Mouse (Mus musculus) heart, embryonic 10.5 days (tissue): ENCODE data around the gene Efcab3. TPM values are rescaled to one million over a fixed set of nuclear protein-coding genes. Genes with fewer than 3 reads are reported as not detected.
"Not testable (repeated sequence)": the region's sequence is repeated elsewhere in the genome, so short reads cannot be mapped to it uniquely, and the experiment has no call there.

ENCODE experiments used
- DNase-seq: peaks from one replicate; pipeline ENCODE4 v3.0.0-alpha.2; 2017; ENCODE audit warnings: low spot score
- H3K27ac ChIP-seq: fragments of 300-500 bp; sonication (generic); 2 replicates; pipeline ENCODE4 v1.5.1; 2016; ENCODE audit warnings: mild to moderate bottlenecking
- H3K27me3 ChIP-seq: fragments of 300-500 bp; sonication (generic); 2 replicates; pipeline ENCODE4 v1.6.1; 2016; ENCODE audit warnings: mild to moderate bottlenecking; ENCODE audit not compliant: poor library complexity, insufficient read depth, severe bottlenecking
- H3K36me3 ChIP-seq: fragments of 300-500 bp; sonication (generic); 2 replicates; pipeline ENCODE4 v1.6.1; 2016; ENCODE audit warnings: mild to moderate bottlenecking, moderate library complexity
- H3K4me1 ChIP-seq: fragments of 300-500 bp; sonication (generic); 2 replicates; pipeline ENCODE4 v1.6.1; 2016; ENCODE audit warnings: mild to moderate bottlenecking
- H3K4me3 ChIP-seq: fragments of 300-500 bp; sonication (generic); 2 replicates; pipeline ENCODE4 v1.5.1; 2016; ENCODE audit warnings: mild to moderate bottlenecking, moderate library complexity
- H3K9me3 ChIP-seq: fragments of 300-500 bp; sonication (generic); 2 replicates; pipeline ENCODE4 v1.6.1; 2016; ENCODE audit warnings: mild to moderate bottlenecking, moderate library complexity
- WGBS: fragments of 180-500 bp; shearing (Covaris S2); methylation state at CpG from one replicate; pipeline ENCODE4 v1.1.7; 2016; 5-methylcytosine and 5-hydroxymethylcytosine counted together
- polyA plus RNA-seq: library from polyadenylated mRNA; unstranded; fragments of >200 nt; fragmentation: Nextera tagmentation; extraction: Ambion mirVana; gene quantifications from 2 replicates; pipeline ENCODE4 v1.2.1, GENCODE M21; 2016

The Efcab3 gene
- polyA plus RNA-seq, 1 experiment from 2014 or later, result not detected

DNA sequence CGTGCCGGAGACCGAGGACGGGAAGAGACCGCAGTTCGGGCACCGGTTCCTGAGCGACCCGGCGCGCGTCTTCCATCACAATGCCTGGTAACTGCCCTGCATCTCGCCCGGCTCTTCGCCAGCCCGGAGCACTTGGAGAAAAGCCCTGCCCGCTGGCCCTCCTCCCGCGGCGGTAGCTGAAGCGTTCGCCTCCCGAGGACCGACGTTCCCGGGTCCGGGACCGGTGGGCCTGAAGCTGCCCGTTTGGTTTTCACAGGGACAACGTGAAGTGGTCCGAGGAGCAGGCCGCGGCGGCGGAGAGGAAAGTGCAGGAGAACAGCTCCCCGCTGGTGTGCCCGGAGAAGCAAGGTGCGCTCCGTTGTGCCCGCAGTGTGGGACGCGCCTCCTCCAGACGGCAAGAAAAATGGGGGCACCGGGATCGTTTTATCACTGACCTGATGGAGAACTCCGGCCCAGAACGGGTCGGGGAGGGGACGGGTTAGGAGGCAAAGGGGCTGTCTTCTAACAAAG, 63.2 kb downstream of the Efcab3 start:
- WGBS, result under 1% methylated on average over 49 of the region's 49 CpGs
- H3K36me3 ChIP-seq, result peaks cover 29% of the 10 kb centered on the region
- no peaks in the 10 kb centered on the region for H3K9me3 ChIP-seq
- no peak for DNase-seq
- H3K4me3 ChIP-seq, result peak overlapping the region; percentile 89
- H3K4me1 ChIP-seq, result peaks cover 10% of the 10 kb centered on the region
- no peaks in the 10 kb centered on the region for H3K27me3 ChIP-seq
- peak overlapping the region; percentile 87 for H3K27ac ChIP-seq

DNA sequence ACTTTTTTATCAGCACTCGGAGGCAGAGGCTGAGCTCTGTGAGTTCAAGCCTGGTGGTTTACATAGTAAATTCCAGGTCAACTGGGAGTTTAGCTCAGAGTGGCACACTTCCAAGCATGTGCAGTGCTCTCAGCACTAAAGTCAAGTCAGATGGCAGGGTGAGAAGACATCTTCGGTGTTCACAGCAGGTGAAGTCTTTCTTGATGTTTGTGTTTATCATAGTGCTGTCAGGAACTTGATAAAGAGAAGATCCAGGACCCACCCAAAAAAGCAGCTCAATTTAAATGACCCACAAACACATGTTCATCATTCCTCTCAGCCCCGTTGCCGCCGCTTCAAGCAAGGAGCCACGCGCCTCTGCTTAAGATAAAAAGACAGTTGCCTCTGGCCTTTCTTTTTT, 72.3 kb downstream of the Efcab3 start:
- H3K27ac ChIP-seq, result no peak overlapping the region
- DNase-seq, result no peak
- H3K4me1 ChIP-seq, result no peaks in the 10 kb centered on the region
- no peaks in the 10 kb centered on the region for H3K27me3 ChIP-seq
- 90% methylated on average over 7 of the region's 7 CpGs for WGBS
- H3K36me3 ChIP-seq, result peaks cover 98% of the 10 kb centered on the region
- no peaks in the 10 kb centered on the region for H3K9me3 ChIP-seq
- no peak overlapping the region for H3K4me3 ChIP-seq

DNA sequence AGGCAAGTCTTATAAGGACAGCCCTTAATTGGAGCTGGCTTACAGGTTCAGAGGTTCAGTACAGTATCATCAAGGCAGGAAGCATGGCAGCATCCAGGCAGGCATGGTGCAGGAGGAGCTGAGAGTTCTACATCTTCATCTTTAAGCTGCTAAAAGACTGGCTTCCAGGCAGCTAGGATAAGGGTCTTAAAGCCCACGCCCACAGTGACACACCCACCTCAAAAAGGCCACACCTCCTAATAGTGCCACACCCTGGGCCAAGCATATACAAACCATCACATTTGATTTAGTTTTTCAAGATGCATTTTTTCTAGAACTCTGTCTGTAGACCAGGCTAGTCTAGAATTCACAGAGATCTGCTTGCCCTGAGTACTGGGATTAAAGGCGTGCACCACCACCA, 73.9 kb downstream of the Efcab3 start:
- WGBS, result 88% methylated on average over 2 of the region's 2 CpGs
- H3K27me3 ChIP-seq, H3K27ac ChIP-seq, H3K4me3 ChIP-seq, H3K9me3 ChIP-seq, DNase-seq, H3K4me1 ChIP-seq: not testable (repeated sequence)
- H3K36me3 ChIP-seq, result peaks cover 90% of the 10 kb centered on the region

DNA sequence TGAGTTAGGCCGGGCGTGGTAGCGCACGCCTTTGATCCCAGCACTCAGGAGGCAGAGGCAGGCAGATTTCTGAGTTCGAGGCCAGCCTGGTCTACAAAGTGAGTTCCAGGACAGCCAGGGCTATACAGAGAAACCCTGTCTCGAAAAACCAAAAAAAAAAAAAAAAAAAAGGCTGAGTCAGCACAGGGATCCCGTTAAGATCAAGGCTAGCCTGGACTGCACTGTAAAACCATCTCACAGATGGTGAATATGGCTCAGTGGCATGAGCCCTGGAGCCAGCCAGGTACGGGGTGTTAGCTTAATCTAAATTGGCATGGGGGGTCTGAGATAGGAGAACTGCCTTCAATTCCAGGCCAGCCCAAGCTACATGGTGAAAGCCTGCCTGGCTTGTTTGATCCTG, 77.1 kb downstream of the Efcab3 start:
- 88% methylated on average over 8 of the region's 8 CpGs for WGBS
- H3K27me3 ChIP-seq, DNase-seq, H3K4me3 ChIP-seq, H3K9me3 ChIP-seq, H3K27ac ChIP-seq, H3K4me1 ChIP-seq: not testable (repeated sequence)
- H3K36me3 ChIP-seq, result peaks cover 57% of the 10 kb centered on the region

DNA sequence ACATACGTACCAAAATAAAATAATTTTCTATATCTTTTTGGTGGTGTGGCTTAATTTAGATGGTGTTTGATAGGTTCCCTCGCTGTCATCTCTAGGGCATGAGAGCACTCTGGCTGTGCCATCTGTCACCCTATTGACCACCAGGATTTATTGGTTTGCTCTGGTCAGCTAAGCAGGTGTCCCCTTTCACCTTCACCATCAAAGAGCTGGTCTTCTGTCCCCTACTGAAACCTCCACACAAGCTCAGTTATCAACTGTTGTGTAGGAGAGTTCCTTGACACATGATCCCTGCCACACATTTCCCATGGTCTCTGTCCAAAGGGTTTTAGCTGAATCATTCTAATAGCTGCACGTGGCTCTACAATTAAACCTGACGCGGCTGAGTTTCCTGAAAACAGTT, 77.7 kb downstream of the Efcab3 start:
- Histone ChIP-seq H3K27me3 (0 out of 2 replicates have a peak, but pooled peaks cover 6% of the 10 kb centered on the region), H3K27ac (no peak overlapping the region), H3K9me3 (no peaks in the 10 kb centered on the region), H3K4me1 (no peaks in the 10 kb centered on the region), H3K36me3 (peaks cover 51% of the 10 kb centered on the region), H3K4me3 (no peak overlapping the region)
- WGBS, result 91% methylated on average over 5 of the region's 5 CpGs
- no peak for DNase-seq

DNA sequence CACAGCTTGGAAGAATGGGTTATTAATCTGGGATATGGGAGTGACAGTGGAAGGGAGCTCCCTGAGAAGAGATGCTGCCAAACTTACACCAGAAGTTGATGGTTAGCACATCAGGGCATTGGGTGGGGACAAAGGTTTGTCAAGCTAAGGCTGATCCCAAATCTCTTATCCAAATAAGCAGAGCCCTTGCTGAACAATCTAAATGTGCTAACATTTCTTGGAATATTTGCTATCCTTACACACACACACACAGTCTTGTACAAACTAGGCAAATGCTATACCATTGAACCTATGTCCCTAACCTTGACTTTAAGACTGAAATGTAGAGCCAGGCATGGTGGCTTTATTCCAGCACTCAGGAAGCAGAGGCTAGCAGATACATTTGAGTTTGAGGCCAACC, 80.2 kb downstream of the Efcab3 start:
- Histone ChIP-seq H3K4me3 (no peak overlapping the region), H3K9me3 (no peaks in the 10 kb centered on the region), H3K27me3 (0 out of 2 replicates have a peak, but pooled peaks cover 8% of the 10 kb centered on the region), H3K4me1 (no peaks in the 10 kb centered on the region), H3K27ac (no peak overlapping the region), H3K36me3 (peaks cover 27% of the 10 kb centered on the region)
- no peak for DNase-seq

DNA sequence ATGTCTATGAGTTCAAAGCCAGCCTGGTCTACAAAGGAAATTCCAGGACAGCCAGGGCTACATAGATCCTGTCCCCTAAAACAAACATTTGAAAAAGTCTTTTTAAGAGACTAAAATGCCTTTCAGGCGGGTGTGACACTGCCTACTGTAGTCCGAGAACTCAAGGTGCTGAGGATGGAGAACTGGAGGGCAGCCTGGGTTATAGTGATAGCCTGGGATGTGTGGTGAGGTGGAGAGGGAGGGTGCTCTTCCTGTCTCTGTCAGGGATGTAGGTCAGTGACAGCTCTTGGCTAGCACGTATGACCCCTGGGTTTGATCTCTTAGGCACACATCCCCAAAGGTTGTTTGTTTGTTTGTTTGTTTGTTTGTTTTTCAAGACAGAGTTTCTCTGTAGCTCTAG, 80.7 kb downstream of the Efcab3 start:
- no peak overlapping the region for H3K4me3 ChIP-seq
- DNase-seq, result no peak
- 65% methylated on average over 3 of the region's 3 CpGs for WGBS
- H3K36me3 ChIP-seq, result peaks cover 21% of the 10 kb centered on the region
- no peak overlapping the region for H3K27ac ChIP-seq
- 0 out of 2 replicates have a peak, but pooled peaks cover 8% of the 10 kb centered on the region for H3K27me3 ChIP-seq
- no peaks in the 10 kb centered on the region for H3K4me1 ChIP-seq
- no peaks in the 10 kb centered on the region for H3K9me3 ChIP-seq

DNA sequence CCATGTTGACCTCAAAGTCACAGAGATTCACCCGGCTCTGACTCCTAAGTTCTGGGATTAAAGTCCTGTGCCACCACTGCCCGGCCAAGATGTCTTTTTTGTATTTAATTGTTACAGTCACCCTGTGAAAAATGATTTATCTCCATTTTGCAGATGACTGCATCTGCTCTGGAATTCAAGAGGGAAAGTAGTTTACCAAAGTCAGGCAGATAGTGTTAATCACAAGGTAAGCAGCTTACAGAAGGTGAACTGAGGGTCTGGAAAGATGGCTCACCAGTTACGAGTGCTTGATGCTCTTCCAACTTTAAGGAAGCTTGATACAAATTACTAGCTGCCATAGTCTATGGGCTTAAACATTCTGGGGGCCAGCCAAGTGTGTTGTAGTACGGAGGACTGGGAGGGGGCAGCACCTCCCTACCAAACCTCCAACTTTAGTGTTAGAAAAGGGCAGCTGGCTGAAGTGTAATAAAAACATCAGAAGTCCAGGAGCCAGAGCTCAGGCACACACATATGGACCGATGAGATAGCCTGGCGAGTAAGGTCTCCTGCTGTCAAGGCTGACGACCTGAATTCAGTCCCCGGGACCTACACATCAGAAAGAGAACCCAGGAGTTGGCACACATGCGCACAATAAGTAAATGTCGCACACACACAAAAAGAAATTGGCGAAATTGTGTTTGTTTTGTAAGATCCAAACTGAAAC, 81.3 kb downstream of the Efcab3 start:
- H3K27ac ChIP-seq, result no peak overlapping the region
- no peaks in the 10 kb centered on the region for H3K9me3 ChIP-seq
- DNase-seq, result no peak
- no peaks in the 10 kb centered on the region for H3K4me1 ChIP-seq
- no peak overlapping the region for H3K4me3 ChIP-seq
- H3K36me3 ChIP-seq, result peaks cover 16% of the 10 kb centered on the region
- 0 out of 2 replicates have a peak, but pooled peaks cover 8% of the 10 kb centered on the region for H3K27me3 ChIP-seq
- 79% methylated on average over 11 of the region's 11 CpGs for WGBS

DNA sequence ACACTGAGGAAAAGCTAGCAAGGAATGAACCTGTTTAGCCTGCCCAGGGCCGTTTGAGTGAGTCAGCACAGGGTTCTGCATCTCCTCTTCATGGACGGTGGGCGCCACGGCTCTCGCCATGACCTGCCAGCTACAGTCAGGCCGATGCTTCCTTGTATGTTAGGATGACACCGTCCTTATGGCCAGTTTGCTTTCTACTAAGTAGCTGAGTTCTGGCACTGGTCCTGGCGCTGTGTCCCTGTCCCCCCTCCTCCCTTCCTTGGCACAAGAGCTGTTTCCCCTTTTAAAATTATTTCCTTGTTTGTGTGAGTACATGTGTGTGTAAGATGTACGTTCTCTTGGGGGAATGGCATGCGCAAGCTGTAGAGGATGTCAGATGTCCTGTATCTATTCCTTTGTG, 81.8 kb downstream of the Efcab3 start:
- no peak for DNase-seq
- WGBS, result 84% methylated on average over 10 of the region's 10 CpGs
- no peak overlapping the region for H3K27ac ChIP-seq

DNA sequence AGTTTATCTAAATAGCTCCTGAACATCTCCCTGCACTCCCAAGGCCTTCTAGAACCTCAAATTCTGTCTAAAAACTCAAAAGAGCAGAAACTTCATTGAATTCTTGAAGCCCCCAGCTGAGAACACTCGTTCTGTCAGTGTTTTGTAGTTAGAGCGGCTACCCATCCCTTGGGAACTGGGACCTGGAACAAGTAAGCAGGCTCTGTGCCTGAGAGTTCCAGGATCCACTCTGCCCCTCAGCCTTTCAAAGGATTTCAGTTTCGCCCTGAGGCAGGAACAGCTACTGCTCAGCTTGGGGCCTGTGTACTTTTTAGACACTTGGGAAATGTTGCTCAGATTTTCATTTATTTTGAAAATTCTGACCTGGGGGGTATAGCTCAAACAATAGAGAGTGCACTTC, 83.2 kb downstream of the Efcab3 start, which contains the start of gene Gm10842:
Gm10842 (plus strand) TSS at position 301 of the 400 bp plus-strand sequence.
- no peaks in the 10 kb centered on the region for H3K9me3 ChIP-seq
- 67% methylated on average over 3 of the region's 3 CpGs for WGBS

More for the DNA sequence above, 81.8 kb downstream of the Efcab3 start:
- Histone ChIP-seq H3K4me1 (no peaks in the 10 kb centered on the region), H3K9me3 (no peaks in the 10 kb centered on the region), H3K36me3 (peaks cover 10% of the 10 kb centered on the region), H3K27me3 (0 out of 2 replicates have a peak, but pooled peaks cover 8% of the 10 kb centered on the region), H3K4me3 (no peak overlapping the region)

DNA sequence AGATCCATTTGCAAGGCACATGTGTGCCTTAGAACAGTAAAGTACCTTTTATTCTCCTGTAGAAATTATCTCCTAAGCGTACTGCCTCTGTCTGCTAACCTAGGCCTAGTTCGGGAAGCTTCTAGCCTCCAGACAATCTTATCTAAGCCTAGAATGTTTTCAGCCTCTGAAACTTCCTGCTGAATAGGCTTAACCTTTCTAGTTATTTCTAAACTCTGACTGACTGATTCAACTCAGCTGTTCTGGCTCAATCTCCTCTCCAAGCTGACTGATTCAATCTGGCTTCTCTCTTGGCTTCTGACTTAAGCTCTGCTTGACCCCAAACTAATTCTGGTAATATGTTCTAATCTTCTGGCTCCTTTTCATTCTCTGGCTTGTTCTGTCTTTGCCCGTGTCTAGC, 86.0 kb downstream of the Efcab3 start:
- Histone ChIP-seq H3K4me3 (no peak overlapping the region), H3K27ac (no peak overlapping the region), H3K9me3 (no peaks in the 10 kb centered on the region), H3K36me3 (no peaks in the 10 kb centered on the region), H3K27me3 (0 out of 2 replicates have a peak, but pooled peaks cover 8% of the 10 kb centered on the region), H3K4me1 (peaks cover 29% of the 10 kb centered on the region)
- WGBS, result 56% methylated on average over 3 of the region's 3 CpGs
- no peak for DNase-seq

More for the DNA sequence above, 83.2 kb downstream of the Efcab3 start, which contains the start of gene Gm10842:
- Histone ChIP-seq H3K4me1 (peaks cover 6% of the 10 kb centered on the region), H3K27me3 (0 out of 2 replicates have a peak, but pooled peaks cover 8% of the 10 kb centered on the region), H3K4me3 (no peak within 1 kb of the TSS), H3K27ac (no peak within 1 kb of the TSS), H3K36me3 (no peaks in the 10 kb centered on the region)
- DNase-seq, result no peak

DNA sequence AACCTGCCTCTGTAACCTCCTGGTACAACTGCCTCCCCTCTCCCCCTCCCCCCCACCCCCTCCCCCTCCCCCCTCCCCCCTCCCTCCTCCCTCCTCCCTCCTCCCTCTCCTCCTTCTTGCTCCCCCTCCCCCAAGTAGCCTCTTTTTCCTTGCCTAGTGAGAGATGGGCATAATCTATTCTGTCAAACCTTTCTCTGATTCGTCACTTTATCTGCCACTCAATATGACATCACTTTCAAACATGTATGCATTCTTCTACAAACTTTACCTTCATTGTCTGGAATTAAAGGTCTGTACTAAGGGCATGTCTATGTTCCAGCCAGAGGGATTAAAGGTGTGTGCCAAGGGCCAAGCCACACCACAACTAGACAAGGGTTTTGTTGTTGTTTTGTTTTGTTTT, 86.4 kb downstream of the Efcab3 start:
- Histone ChIP-seq H3K9me3 (no peaks in the 10 kb centered on the region), H3K27ac (no peak overlapping the region), H3K4me3 (no peak overlapping the region), H3K4me1 (peaks cover 29% of the 10 kb centered on the region), H3K36me3 (no peaks in the 10 kb centered on the region), H3K27me3 (0 out of 2 replicates have a peak, but pooled peaks cover 8% of the 10 kb centered on the region)
- 88% methylated on average over 1 of the region's 1 CpGs for whole genome bisulfite sequencing
- no peak for DNase-seq

DNA sequence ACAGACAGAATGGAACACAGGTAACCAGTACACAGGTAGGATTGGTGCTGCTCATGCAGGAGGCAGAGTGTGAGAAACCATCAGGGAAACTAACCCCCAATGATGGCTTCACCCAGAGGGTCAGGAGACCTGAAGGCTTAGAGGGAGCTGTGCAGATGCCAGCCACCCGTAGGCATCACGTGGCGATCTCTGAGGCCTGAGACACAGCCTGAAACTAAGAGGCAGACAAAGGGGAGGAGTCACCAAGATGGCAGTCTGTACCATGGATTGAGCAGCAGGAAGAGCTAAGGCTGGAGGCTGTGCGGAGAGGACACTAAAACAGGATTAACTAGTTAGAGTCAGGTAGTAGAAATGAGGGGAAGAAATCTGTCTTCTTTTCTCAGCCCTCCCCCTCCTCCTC, 87.3 kb downstream of the Efcab3 start:
- Histone ChIP-seq H3K36me3 (no peaks in the 10 kb centered on the region), H3K27ac (0 out of 2 replicates have a peak overlapping the region, but pooled peaks have one; percentile 22), H3K27me3 (0 out of 2 replicates have a peak, but pooled peaks cover 6% of the 10 kb centered on the region), H3K4me1 (peaks cover 29% of the 10 kb centered on the region), H3K9me3 (no peaks in the 10 kb centered on the region), H3K4me3 (no peak overlapping the region)
- 63% methylated on average over 4 of the region's 4 CpGs for WGBS
- no peak for DNase-seq
